Mouse (Mus musculus) neural tube, embryonic 12.5 days (tissue): ENCODE measurements around the gene H2bfm. TPM values are rescaled to one million over a fixed set of nuclear protein-coding genes. Genes with fewer than 3 reads are reported as not detected.
"Not testable (repeated sequence)": the region's sequence is repeated elsewhere in the genome, so short reads cannot be mapped to it uniquely, and the experiment has no call there.

Experiments used
- ATAC-seq: fragments of 200-750 bp; cut with Nextera tagmentation; 2 replicates; pipeline ENCODE4 v1.8.0; 2017; ENCODE audit warnings: low read depth, mild to moderate bottlenecking, moderate TSS enrichment, moderate library complexity; ENCODE audit not compliant: low FRiP score
- H3K27ac ChIP-seq: fragments of 300-500 bp; sonication (generic); 2 replicates; pipeline ENCODE4 v1.5.1; 2016
- H3K27me3 ChIP-seq: fragments of 300-500 bp; sonication (generic); replicated peaks from 2 replicates; pipeline ENCODE4 v1.6.1; 2016; ENCODE audit warnings: mild to moderate bottlenecking
- H3K36me3 ChIP-seq: fragments of 300-500 bp; sonication (generic); 2 replicates; pipeline ENCODE4 v1.6.1; 2016; ENCODE audit warnings: mild to moderate bottlenecking
- H3K4me1 ChIP-seq: fragments of 300-500 bp; sonication (generic); 2 replicates; pipeline ENCODE4 v1.6.1; 2016
- H3K4me2 ChIP-seq: fragments of 300-500 bp; sonication (generic); replicated peaks from 2 replicates; pipeline ENCODE4 v1.6.1; 2016; ENCODE audit warnings: mild to moderate bottlenecking
- H3K4me3 ChIP-seq: fragments of 300-500 bp; sonication (generic); 2 replicates; pipeline ENCODE4 v1.5.1; 2016
- H3K9ac ChIP-seq: fragments of 300-500 bp; sonication (generic); 2 replicates; pipeline ENCODE4 v1.6.1; 2016; ENCODE audit warnings: mild to moderate bottlenecking
- H3K9me3 ChIP-seq: fragments of 300-500 bp; sonication (generic); 2 replicates; pipeline ENCODE4 v1.6.1; 2016; ENCODE audit warnings: mild to moderate bottlenecking
- WGBS: fragments of 180-500 bp; shearing (Covaris S2); methylation state at CpG from one replicate; pipeline ENCODE4 v1.1.7; 2016; 5-methylcytosine and 5-hydroxymethylcytosine counted together
- polyA plus RNA-seq: library from polyadenylated mRNA; unstranded; fragments of >200 nt; fragmentation: Nextera tagmentation; extraction: Ambion mirVana; gene quantifications from 2 replicates; pipeline ENCODE4 v1.2.1, GENCODE M21; 2016

Gene H2bfm
- not detected in 2 replicates for polyA plus RNA-seq

- Histone ChIP-seq H3K9me3 (0 out of 2 replicates have a peak, but pooled peaks cover 8% of the 10 kb centered on the region), H3K4me3 (no peak within 1 kb of the TSS), H3K4me2 (no peak within 1 kb of the TSS), H3K9ac (no peak within 1 kb of the TSS), H3K27ac (no peak within 1 kb of the TSS), H3K4me1 (no peaks in the 10 kb centered on the region), H3K36me3 (no peaks in the 10 kb centered on the region), H3K27me3 (no peaks in the 10 kb centered on the region)
- 94% methylated on average over 14 of the region's 14 CpGs for WGBS
- ATAC-seq, result no peak
These were observed at the start of gene H2bfm for GRCm38 (mm10) chrX:136927031-136927430. H2bfm (plus strand) TSS chrX:136927325.

DNA sequence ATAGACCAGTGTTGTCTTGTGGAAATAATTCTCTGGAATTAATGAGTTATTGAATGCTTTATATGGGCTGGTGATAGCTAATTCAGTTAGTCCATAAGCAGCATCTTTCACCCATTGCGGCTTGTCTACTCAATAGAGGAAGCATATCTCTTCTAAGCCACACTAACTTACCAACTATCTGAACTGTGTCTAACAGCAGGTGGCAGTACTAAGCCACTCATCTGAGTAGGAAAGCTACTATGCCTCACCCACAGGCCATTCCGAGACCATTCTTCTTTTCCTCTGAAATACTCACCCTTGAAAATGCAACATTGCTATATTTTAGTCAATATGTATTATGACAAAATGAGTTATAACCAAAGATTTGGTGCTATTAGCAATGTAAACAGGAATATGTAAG, 31.4 kb upstream of the H2bfm start:
- Histone ChIP-seq H3K27me3 (no peaks in the 10 kb centered on the region), H3K4me1 (no peaks in the 10 kb centered on the region), H3K36me3 (no peaks in the 10 kb centered on the region), H3K4me2 (no peak overlapping the region), H3K27ac (no peak overlapping the region), H3K4me3 (no peak overlapping the region), H3K9me3 (no peaks in the 10 kb centered on the region), H3K9ac (no peak overlapping the region)
- WGBS, result 69% methylated on average over 2 of the region's 2 CpGs
- ATAC-seq, result no peak

- no peak for ATAC-seq
- H3K36me3 ChIP-seq, result no peaks in the 10 kb centered on the region
These were observed 22.8 kb upstream of the H2bfm start for GRCm38 (mm10) chrX:136904369-136904768.

GRCm38 (mm10) chrX:136925863-136926262, 1.3 kb upstream of the H2bfm start:
- H3K9ac ChIP-seq, result no peak overlapping the region
- ATAC-seq, result no peak
- no peaks in the 10 kb centered on the region for H3K27me3 ChIP-seq
- H3K4me1 ChIP-seq, result no peaks in the 10 kb centered on the region
- 0 out of 2 replicates have a peak, but pooled peaks cover 8% of the 10 kb centered on the region for H3K9me3 ChIP-seq
- H3K4me2 ChIP-seq, result no peak overlapping the region
- H3K36me3 ChIP-seq, result no peaks in the 10 kb centered on the region
- H3K4me3 ChIP-seq, result no peak overlapping the region
- H3K27ac ChIP-seq, result no peak overlapping the region

More at GRCm38 (mm10) chrX:136904369-136904768, 22.8 kb upstream of the H2bfm start:
- Histone ChIP-seq H3K9ac (no peak overlapping the region), H3K27ac (no peak overlapping the region), H3K4me3 (no peak overlapping the region), H3K4me2 (no peak overlapping the region), H3K27me3 (no peaks in the 10 kb centered on the region), H3K4me1 (no peaks in the 10 kb centered on the region), H3K9me3 (no peaks in the 10 kb centered on the region)
- 72% methylated on average over 4 of the region's 4 CpGs for WGBS

- Histone ChIP-seq H3K4me1 (no peaks in the 10 kb centered on the region), H3K9me3 (no peaks in the 10 kb centered on the region), H3K36me3 (no peaks in the 10 kb centered on the region), H3K4me3 (no peak overlapping the region), H3K4me2 (no peak overlapping the region), H3K27ac (no peak overlapping the region), H3K27me3 (no peaks in the 10 kb centered on the region), H3K9ac (no peak overlapping the region)
- ATAC-seq, result no peak
- 46% methylated on average over 3 of the region's 3 CpGs for WGBS
These were observed 10.9 kb downstream of the H2bfm start for GRCm38 (mm10) chrX:136937985-136938384.

DNA sequence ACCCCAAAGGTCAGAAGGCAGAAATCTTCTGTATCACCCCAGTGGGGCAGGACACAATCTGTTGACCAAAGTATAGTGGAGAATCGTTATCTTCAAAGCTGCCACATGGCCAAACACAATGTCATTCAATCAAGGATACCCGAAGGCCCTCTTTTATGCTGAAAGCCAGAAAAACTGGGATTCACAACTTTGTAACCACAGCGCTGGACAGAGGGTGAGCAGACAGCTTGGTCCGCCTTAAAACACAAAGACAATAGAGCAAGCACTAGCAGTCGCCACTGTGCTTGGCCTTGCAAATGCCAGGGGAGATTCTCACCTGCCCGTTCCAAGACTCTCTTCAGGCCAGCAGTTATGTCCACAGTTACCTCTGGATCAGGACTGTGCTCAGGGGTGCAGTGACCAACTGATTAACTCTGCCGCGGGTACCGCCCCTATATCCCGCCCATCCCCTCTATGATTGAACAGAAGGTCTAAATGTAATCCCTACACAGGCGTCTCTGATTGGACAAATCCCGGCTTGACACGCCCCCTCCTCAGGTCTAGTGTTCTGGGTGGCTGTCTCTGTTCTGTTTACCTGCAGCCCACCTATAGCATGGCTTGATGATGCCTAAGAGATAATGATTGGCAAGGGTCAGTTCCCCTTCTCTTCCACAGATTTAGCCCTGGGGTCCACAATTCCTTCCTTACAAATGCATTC, 30.6 kb downstream of the H2bfm start:
- H3K4me1 ChIP-seq, H3K9ac ChIP-seq, H3K27me3 ChIP-seq, H3K36me3 ChIP-seq, H3K9me3 ChIP-seq, H3K27ac ChIP-seq: not testable (repeated sequence)
- peak overlapping the region; percentile 26 for H3K4me3 ChIP-seq
- H3K4me2 ChIP-seq, result peak overlapping the region; percentile 53
- peak; percentile 100 for ATAC-seq
- WGBS, result 24% methylated on average over 13 of the region's 13 CpGs

DNA sequence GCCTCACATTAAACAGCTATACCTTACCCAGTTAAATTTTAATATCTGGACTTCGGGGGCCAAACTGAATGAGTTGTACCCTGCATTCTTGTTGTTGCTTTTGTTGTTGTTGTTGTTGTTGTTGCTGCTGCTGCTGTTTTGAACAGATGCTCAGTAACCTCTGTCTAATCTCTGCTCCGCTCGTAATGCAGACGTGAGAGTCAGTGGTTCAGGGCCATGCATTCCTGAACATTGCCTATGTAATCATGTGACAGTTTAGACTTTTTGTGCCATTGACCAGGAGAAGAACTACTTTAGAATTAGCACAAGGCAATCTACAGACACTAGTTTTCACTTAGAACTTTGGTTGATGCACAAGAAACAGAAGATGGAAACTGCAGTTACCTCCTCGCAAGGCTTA, 31.2 kb downstream of the H2bfm start:
- H3K36me3 ChIP-seq, H3K27me3 ChIP-seq, H3K9me3 ChIP-seq, H3K27ac ChIP-seq, H3K4me3 ChIP-seq, H3K9ac ChIP-seq, H3K4me1 ChIP-seq: not testable (repeated sequence)
- H3K4me2 ChIP-seq, result peak overlapping the region; percentile 53
- ATAC-seq, result peak; percentile 49; the same call in 1 of the 2 replicates
- WGBS, result 56% methylated on average over 5 of the region's 5 CpGs

GRCm38 (mm10) chrX:136959688-136960087, 32.6 kb downstream of the H2bfm start:
- H3K36me3 ChIP-seq, result no peaks in the 10 kb centered on the region
- no peak for ATAC-seq
- no peaks in the 10 kb centered on the region for H3K9me3 ChIP-seq
- no peaks in the 10 kb centered on the region for H3K4me1 ChIP-seq
- no peak overlapping the region for H3K4me2 ChIP-seq
- WGBS, result 32% methylated on average over 2 of the region's 2 CpGs
- no peak overlapping the region for H3K27ac ChIP-seq
- H3K9ac ChIP-seq, result no peak overlapping the region
- H3K4me3 ChIP-seq, result no peak overlapping the region
- no peaks in the 10 kb centered on the region for H3K27me3 ChIP-seq

- Histone ChIP-seq H3K9ac (0 out of 2 replicates have a peak within 1 kb of the TSS, but pooled peaks have one; percentile 40), H3K4me3 (peak within 1 kb of the TSS; percentile 38; the same call in 1 of the 2 replicates), H3K4me2 (peak within 1 kb of the TSS; percentile 58)
- ATAC-seq, H3K27me3 ChIP-seq, H3K27ac ChIP-seq, H3K4me1 ChIP-seq, H3K36me3 ChIP-seq, H3K9me3 ChIP-seq: not testable (repeated sequence)
- 89% methylated on average over 6 of the region's 6 CpGs for WGBS
These were observed 48.3 kb downstream of the H2bfm start, which contains the start of gene Tmsb15b2 for GRCm38 (mm10) chrX:136975397-136975796. Tmsb15b2 (minus strand) TSS chrX:136975497.

DNA sequence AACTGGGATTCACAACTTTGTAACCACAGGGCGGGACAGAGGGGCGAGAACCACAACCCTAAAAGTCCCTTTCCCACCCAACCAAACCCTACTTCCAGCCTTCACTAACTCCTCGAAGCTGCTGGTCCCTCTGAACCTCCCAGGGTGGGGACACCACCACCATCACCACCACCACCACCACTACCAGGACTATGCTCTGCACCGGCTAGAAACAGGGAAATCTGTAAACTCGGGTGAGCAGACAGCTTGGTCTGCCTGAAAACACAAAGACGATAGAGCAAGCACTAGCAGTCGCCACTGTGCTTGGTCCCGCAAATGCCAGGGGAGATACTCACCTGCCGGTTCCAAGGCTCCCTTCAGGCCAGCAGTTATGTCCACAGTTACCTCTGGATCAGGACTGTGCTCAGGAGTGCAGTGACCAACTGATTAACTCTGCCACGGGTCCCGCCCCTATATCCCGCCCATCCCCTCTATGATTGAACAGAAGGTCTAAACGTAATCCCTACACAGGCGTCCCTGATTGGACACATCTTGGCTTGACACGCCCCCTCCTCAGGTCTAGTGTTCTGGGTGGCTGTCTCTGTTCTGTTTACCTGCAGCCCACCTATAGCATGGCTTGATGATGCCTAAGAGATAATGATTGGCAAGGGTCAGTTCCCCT, 49.4 kb downstream of the H2bfm start, which contains the start of the genes Tmsb15l and Tmsb15b1:
Gene Tmsb15l (minus strand): TSS at position 446 of the 661 bp plus-strand sequence.
Gene Tmsb15b1 (minus strand): TSS at position 451 of the 661 bp plus-strand sequence.
- H3K4me3 ChIP-seq, result peak within 1 kb of the TSS; percentile 38
- ATAC-seq, result peak; percentile 100
- 0 out of 2 replicates have a peak within 1 kb of the TSS, but pooled peaks have one; percentile 40 for H3K9ac ChIP-seq

More for the DNA sequence above, 49.4 kb downstream of the H2bfm start, which contains the start of the genes Tmsb15l and Tmsb15b1:
- Histone ChIP-seq H3K9me3 (no peaks in the 10 kb centered on the region), H3K36me3 (no peaks in the 10 kb centered on the region), H3K4me2 (peak within 1 kb of the TSS; percentile 58), H3K27me3 (no peaks in the 10 kb centered on the region), H3K27ac (no peak within 1 kb of the TSS), H3K4me1 (no peaks in the 10 kb centered on the region)
- WGBS, result 27% methylated on average over 15 of the region's 15 CpGs
